Mouse (Mus musculus) kidney, adult 18-20 months (tissue): ENCODE measurements at regions not wholly inside any gene's neighbourhood (a gene's known extent, or its start where the extent isn't known, plus 50 kb on each side); places are given as distances from the start of the nearest gene placed in this dataset.
A peak's percentile ranks its signal among the peaks of the same experiment; 100 is the strongest.
"Not testable (repeated sequence)": the region's sequence is repeated elsewhere in the genome, so short reads cannot be mapped to it uniquely, and the experiment has no call there.

Source experiments
- DNase-seq: peaks from one replicate; pipeline ENCODE4 v3.0.0; 2021

GRCm38 (mm10) chr17:31732176-31732880, 54.7 kb downstream of the Cryaa start:
- no peak for DNase-seq

GRCm38 (mm10) chr17:31734521-31734920, 56.9 kb downstream of the Cryaa start:
- no peak for DNase-seq

GRCm38 (mm10) chr17:31736716-31737115, 59.1 kb downstream of the Cryaa start:
- no peak for DNase-seq

GRCm38 (mm10) chr17:31738249-31738648, 60.6 kb downstream of the Cryaa start:
- no peak for DNase-seq

GRCm38 (mm10) chr17:31739586-31739985, 62.0 kb downstream of the Cryaa start:
- DNase-seq = peak; percentile 66

- peak; percentile 33 for DNase-seq
Measured at GRCm38 (mm10) chr17:31740059-31740458, 62.5 kb downstream of the Cryaa start.

- no peak for DNase-seq
Measured at GRCm38 (mm10) chr17:31743656-31744055, 66.0 kb downstream of the Cryaa start.

GRCm38 (mm10) chr17:31746198-31747111, 68.8 kb downstream of the Cryaa start:
- peak; percentile 58 for DNase-seq

- peak; percentile 67 for DNase-seq
Measured at GRCm38 (mm10) chr17:31747563-31747962, 70.0 kb downstream of the Cryaa start.

- DNase-seq = peak; percentile 48
Measured at GRCm38 (mm10) chr17:31748158-31748557, 70.6 kb downstream of the Cryaa start.

GRCm38 (mm10) chr17:31748971-31749370, 71.4 kb downstream of the Cryaa start:
- peak; percentile 21 for DNase-seq

- DNase-seq = peak; percentile 25
Measured at GRCm38 (mm10) chr17:31751262-31751661, 73.7 kb downstream of the Cryaa start.

GRCm38 (mm10) chr17:31753113-31753858, 75.7 kb downstream of the Cryaa start:
- DNase-seq = no peak

GRCm38 (mm10) chr17:31753859-31754229, 76.2 kb downstream of the Cryaa start:
- no peak for DNase-seq

GRCm38 (mm10) chr17:31760465-31760864, 82.9 kb downstream of the Cryaa start:
- no peak for DNase-seq

GRCm38 (mm10) chr17:31763078-31763477, 85.5 kb downstream of the Cryaa start:
- no peak for DNase-seq

- DNase-seq = peak; percentile 66
Measured at GRCm38 (mm10) chr17:31766779-31767697, 88.6 kb downstream of the Sik1 start.

- DNase-seq = no peak
Measured at GRCm38 (mm10) chr17:31772201-31772820, 83.3 kb downstream of the Sik1 start.

- not testable (repeated sequence) for DNase-seq
Measured at GRCm38 (mm10) chr17:31773882-31774281, 81.7 kb downstream of the Sik1 start.

GRCm38 (mm10) chr17:31775037-31775436, 80.6 kb downstream of the Sik1 start:
- DNase-seq = no peak

GRCm38 (mm10) chr17:31775966-31776365, 79.6 kb downstream of the Sik1 start:
- DNase-seq = no peak
